Mouse (Mus musculus): ENCODE results near the gene Wnt6. TPM values are rescaled to one million over a fixed set of nuclear protein-coding genes. Genes with fewer than 3 reads are reported as not detected.

Wnt6 gene
- polyA plus RNA-seq, 1 experiment from 2014 or later = 0.12 TPM

DNA sequence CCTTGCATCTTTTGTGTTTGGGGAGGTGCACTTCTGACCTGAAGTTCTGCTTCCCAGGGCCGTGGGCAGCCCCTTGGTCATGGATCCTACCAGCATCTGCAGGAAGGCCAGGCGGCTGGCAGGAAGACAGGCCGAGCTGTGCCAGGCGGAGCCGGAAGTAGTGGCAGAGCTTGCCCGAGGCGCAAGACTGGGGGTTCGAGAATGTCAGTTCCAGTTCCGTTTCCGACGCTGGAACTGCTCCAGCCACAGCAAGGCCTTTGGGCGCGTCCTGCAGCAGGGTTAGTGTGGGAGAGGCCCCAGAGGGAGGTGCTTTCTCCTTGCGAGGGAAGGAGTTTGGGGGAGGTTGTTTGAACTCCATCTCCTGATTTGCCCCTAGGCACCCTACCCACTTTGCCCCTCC, 10.4 kb downstream of the Wnt6 start:
- Histone ChIP-seq H3K4me1 (ENCODE audit: insufficient read depth) (peaks cover 10% of the 10 kb centered on the region), H3K27me3 (ENCODE audit: insufficient read depth, low read length) (peaks cover 66% of the 10 kb centered on the region), H3K4me3 (ENCODE audit: low read depth, low read length) (no peak overlapping the region), H3K4me2 (ENCODE audit: low read depth, low read length) (no peak overlapping the region), H3K9me3 (ENCODE audit: low read length) (no peaks in the 10 kb centered on the region), H3K27ac (ENCODE audit: low read depth) (no peak overlapping the region), H3K36me3 (replicated peaks; ENCODE audit: insufficient read depth, low read length) (no peaks in the 10 kb centered on the region), H3K9ac (replicated peaks) (no peak overlapping the region)
- WGBS (ENCODE audit: insufficient replicate concordance) = 9% methylated on average over 14 of the region's 14 CpGs
- ATAC-seq = no peak
- no peak for DNase-seq
- TF ChIP-seq CTCF (IDR thresholded peaks at IDR 0.05; ENCODE audit: low read depth) (no peak), EP300 (IDR thresholded peaks at IDR 0.05; ENCODE audit: low read depth) (no peak)

GRCm38 (mm10) chr1:74783554-74783953, 11.9 kb downstream of the Wnt6 start:
- no peak for DNase-seq
- peak overlapping the region; percentile 38 for H3K4me3 ChIP-seq (ENCODE audit: low read depth, low read length)
- peak overlapping the region; percentile 65 for H3K4me2 ChIP-seq (ENCODE audit: low read depth, low read length)
- H3K9ac ChIP-seq (replicated peaks) = no peak overlapping the region
- no peak for ATAC-seq
- no peak for TF ChIP-seq CTCF (IDR thresholded peaks at IDR 0.05; ENCODE audit: low read depth)
- TF ChIP-seq EP300 (IDR thresholded peaks at IDR 0.05; ENCODE audit: low read depth) = no peak
- no peaks in the 10 kb centered on the region for H3K9me3 ChIP-seq (ENCODE audit: low read length)
- no peak overlapping the region for H3K27ac ChIP-seq (ENCODE audit: low read depth)
- H3K36me3 ChIP-seq (replicated peaks; ENCODE audit: insufficient read depth, low read length) = no peaks in the 10 kb centered on the region
- peaks cover 67% of the 10 kb centered on the region for H3K27me3 ChIP-seq (ENCODE audit: insufficient read depth, low read length)
- H3K4me1 ChIP-seq (ENCODE audit: insufficient read depth) = peaks cover 10% of the 10 kb centered on the region
- WGBS (ENCODE audit: insufficient replicate concordance) = 14% methylated on average over 13 of the region's 13 CpGs

DNA sequence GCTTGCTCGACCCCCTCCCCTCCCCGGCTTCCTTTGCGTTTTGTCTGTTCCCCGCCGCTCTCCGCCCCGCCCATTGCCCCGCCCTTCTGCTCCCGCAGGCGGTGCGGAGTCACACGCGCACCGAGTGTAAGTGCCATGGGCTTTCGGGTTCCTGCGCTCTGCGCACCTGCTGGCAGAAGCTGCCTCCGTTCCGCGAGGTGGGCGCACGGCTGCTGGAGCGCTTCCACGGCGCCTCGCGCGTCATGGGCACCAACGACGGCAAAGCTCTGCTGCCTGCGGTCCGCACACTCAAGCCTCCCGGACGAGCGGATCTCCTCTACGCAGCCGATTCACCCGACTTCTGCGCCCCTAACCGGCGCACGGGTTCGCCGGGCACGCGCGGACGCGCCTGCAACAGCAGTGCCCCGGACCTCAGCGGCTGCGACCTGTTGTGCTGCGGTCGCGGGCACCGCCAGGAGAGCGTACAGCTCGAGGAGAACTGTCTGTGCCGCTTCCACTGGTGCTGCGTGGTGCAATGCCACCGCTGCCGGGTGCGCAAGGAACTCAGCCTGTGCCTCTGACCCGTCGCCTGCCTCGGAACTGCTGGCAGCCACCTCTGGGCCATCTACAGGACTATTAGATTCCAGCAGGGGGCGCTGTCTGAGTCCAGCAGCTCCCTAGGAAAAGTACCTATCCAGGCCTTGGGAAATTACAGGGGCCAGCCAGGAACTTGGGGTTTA, 12.5 kb downstream of the Wnt6 start:
- Histone ChIP-seq H3K27me3 (ENCODE audit: insufficient read depth, low read length) (peaks cover 74% of the 10 kb centered on the region), H3K27ac (ENCODE audit: low read depth) (no peak overlapping the region), H3K9ac (replicated peaks) (no peak overlapping the region), H3K9me3 (ENCODE audit: low read length) (no peaks in the 10 kb centered on the region), H3K4me1 (ENCODE audit: insufficient read depth) (peaks cover 10% of the 10 kb centered on the region), H3K4me3 (ENCODE audit: low read depth, low read length) (peak overlapping the region; percentile 38), H3K4me2 (ENCODE audit: low read depth, low read length) (peak overlapping the region; percentile 65), H3K36me3 (replicated peaks; ENCODE audit: insufficient read depth, low read length) (no peaks in the 10 kb centered on the region)
- DNase-seq (no peak), ATAC-seq (0 out of 2 replicates have a peak, but pooled peaks have one; percentile 40)
- under 1% methylated on average over 66 of the region's 67 CpGs for WGBS (ENCODE audit: insufficient replicate concordance)
- TF ChIP-seq EP300 (IDR thresholded peaks at IDR 0.05; ENCODE audit: low read depth) = no peak
- TF ChIP-seq CTCF (IDR thresholded peaks at IDR 0.05; ENCODE audit: low read depth) = peak; percentile 59

- peak; percentile 81 for TF ChIP-seq CTCF (IDR thresholded peaks at IDR 0.05; ENCODE audit: low read depth)
- TF ChIP-seq EP300 (IDR thresholded peaks at IDR 0.05; ENCODE audit: low read depth) = no peak
- peak; percentile 49 for ATAC-seq
- H3K4me1 ChIP-seq (ENCODE audit: insufficient read depth) = peaks cover 11% of the 10 kb centered on the region
- no peaks in the 10 kb centered on the region for H3K9me3 ChIP-seq (ENCODE audit: low read length)
- no peak overlapping the region for H3K4me2 ChIP-seq (ENCODE audit: low read depth, low read length)
- DNase-seq = peak; percentile 74
- no peak overlapping the region for H3K27ac ChIP-seq (ENCODE audit: low read depth)
- no peaks in the 10 kb centered on the region for H3K36me3 ChIP-seq (replicated peaks; ENCODE audit: insufficient read depth, low read length)
- no peak overlapping the region for H3K4me3 ChIP-seq (ENCODE audit: low read depth, low read length)
- no peak overlapping the region for H3K9ac ChIP-seq (replicated peaks)
- peaks cover 80% of the 10 kb centered on the region for H3K27me3 ChIP-seq (ENCODE audit: insufficient read depth, low read length)
- WGBS (ENCODE audit: insufficient replicate concordance) = 4% methylated on average over 7 of the region's 7 CpGs
Measured at GRCm38 (mm10) chr1:74787846-74788245, 16.2 kb downstream of the Wnt6 start.

DNA sequence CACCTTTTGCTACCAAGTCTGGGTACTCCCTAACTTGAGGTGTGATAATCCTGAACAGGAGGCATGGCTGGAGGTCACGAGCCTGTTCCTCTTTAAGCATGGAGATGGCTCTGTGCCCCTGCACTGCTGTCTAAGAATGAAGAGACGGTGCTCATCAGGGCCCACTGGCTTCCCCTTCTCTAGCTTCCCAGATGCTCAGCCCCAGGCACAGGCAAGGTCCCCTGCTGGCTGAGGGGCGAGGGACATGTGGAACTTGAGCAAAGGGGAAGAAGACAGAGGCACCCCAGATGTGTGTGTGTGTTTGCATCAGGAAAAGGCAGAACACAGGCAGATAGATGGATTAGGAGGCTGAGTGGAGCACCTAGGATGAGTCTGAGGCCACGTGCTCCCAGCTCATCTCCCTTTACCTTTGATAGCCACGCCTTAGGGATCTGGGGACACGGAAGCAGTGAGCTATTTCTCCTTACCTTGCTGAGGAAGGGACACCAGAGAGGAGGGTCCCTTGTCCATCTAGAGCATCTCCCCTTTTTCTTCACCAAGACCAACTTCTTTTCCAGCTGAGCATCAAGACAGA, 17.0 kb downstream of the Wnt6 start:
- peaks cover 11% of the 10 kb centered on the region for H3K4me1 ChIP-seq (ENCODE audit: insufficient read depth)
- H3K9ac ChIP-seq (replicated peaks) = no peak overlapping the region
- peaks cover 80% of the 10 kb centered on the region for H3K27me3 ChIP-seq (ENCODE audit: insufficient read depth, low read length)
- H3K36me3 ChIP-seq (replicated peaks; ENCODE audit: insufficient read depth, low read length) = no peaks in the 10 kb centered on the region
- ATAC-seq (no peak), DNase-seq (no peak)
- H3K9me3 ChIP-seq (ENCODE audit: low read length) = no peaks in the 10 kb centered on the region
- no peak overlapping the region for H3K4me2 ChIP-seq (ENCODE audit: low read depth, low read length)
- no peak overlapping the region for H3K27ac ChIP-seq (ENCODE audit: low read depth)
- TF ChIP-seq EP300 (IDR thresholded peaks at IDR 0.05; ENCODE audit: low read depth) (no peak), CTCF (IDR thresholded peaks at IDR 0.05; ENCODE audit: low read depth) (no peak)
- H3K4me3 ChIP-seq (ENCODE audit: low read depth, low read length) = no peak overlapping the region
- WGBS (ENCODE audit: insufficient replicate concordance) = 18% methylated on average over 6 of the region's 6 CpGs

GRCm38 (mm10) chr1:74790095-74790494, 18.4 kb downstream of the Wnt6 start:
- H3K9ac ChIP-seq (replicated peaks) = no peak overlapping the region
- no peaks in the 10 kb centered on the region for H3K9me3 ChIP-seq (ENCODE audit: low read length)
- H3K27me3 ChIP-seq (ENCODE audit: insufficient read depth, low read length) = peaks cover 80% of the 10 kb centered on the region
- H3K36me3 ChIP-seq (replicated peaks; ENCODE audit: insufficient read depth, low read length) = no peaks in the 10 kb centered on the region
- WGBS (ENCODE audit: insufficient replicate concordance) = 7% methylated on average over 3 of the region's 3 CpGs
- TF ChIP-seq CTCF (IDR thresholded peaks at IDR 0.05; ENCODE audit: low read depth) (no peak), EP300 (IDR thresholded peaks at IDR 0.05; ENCODE audit: low read depth) (no peak)
- no peak overlapping the region for H3K27ac ChIP-seq (ENCODE audit: low read depth)
- DNase-seq (no peak), ATAC-seq (no peak)
- peaks cover 9% of the 10 kb centered on the region; the same call in 1 of the 2 replicates for H3K4me1 ChIP-seq (ENCODE audit: insufficient read depth)
- no peak overlapping the region for H3K4me2 ChIP-seq (ENCODE audit: low read depth, low read length)
- H3K4me3 ChIP-seq (ENCODE audit: low read depth, low read length) = no peak overlapping the region

Data from liver, postnatal 0 days (tissue).